Mouse (Mus musculus) heart, postnatal 0 days (tissue): ENCODE data around the gene Gbx2.

Experiments used
- CTCF ChIP-seq: IDR thresholded peaks from 2 replicates; pipeline ENCODE4 v1.5.1; 2016; ENCODE audit warnings: antibody characterized with exemption, control low read depth, low read depth
- EP300 ChIP-seq: IDR thresholded peaks from 2 replicates; pipeline ENCODE4 v1.6.1; 2016; ENCODE audit warnings: antibody characterized with exemption, low read depth

DNA sequence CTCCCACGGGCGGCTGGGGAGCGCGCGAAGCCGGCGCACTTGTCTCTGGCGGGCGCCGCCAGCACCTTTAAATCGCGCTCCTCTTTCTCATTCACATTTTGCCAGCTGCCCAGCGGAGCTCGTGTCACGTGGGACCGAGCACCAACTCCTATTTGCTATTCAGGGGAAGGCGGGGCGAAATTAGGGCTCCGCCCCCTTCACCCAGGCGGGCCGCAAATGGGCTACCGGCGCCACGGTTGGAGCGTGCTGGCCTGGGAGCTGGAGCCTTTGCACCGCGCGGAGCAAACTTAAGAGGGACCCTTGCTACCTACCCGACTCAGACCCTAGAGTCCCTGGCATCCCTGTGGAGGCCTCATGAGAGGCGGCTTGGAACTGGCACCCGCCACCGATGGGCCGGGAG, at the start of gene Gbx2:
- TF ChIP-seq EP300, result no peak
- TF ChIP-seq CTCF, result no peak
